Mouse (Mus musculus): ENCODE data around the gene Wnt5b. TPM values are rescaled to one million over a fixed set of nuclear protein-coding genes. Genes with fewer than 3 reads are reported as not detected.
A peak's percentile ranks its signal among the peaks of the same experiment; 100 is the strongest.

The Wnt5b gene
- polyA plus RNA-seq, 1 experiment from 2014 or later: 6.8 TPM

DNA sequence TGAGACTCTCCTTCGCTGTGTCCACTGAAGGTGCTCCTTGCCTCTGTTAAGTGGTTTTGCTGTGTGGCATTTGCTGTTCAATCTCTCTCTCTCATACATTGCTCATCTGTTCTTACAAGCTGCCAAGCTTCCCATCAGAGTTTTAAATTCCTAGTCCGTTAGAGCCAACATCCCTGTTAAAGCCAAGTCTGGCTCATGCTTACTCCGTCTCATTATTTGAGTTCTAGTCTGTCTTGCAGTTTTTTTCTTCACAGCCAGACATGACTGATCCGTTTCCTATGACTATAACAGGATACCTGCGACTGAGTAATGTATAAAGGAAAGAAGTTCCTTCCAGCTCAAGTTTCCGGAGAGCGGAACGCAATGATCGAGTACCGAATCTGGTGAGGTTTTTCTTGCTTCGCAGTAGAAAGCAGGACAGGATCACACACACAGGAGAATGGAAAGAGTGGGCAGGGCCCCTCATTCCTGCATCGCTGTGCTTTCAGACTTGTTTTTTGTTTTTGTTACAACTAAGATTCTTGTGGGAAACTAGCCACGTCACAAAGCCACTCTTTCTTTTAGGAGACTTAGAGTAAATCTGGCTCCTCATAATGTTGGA lies 34.6 kb downstream of the Wnt5b start:
- DNase-seq (no peak), ATAC-seq (ENCODE audit: insufficient read depth) (no peak)
- Histone ChIP-seq H3K9me3 (ENCODE audit: low read depth, low read length) (no peaks in the 10 kb centered on the region), H3K9ac (no peak overlapping the region), H3K4me3 (ENCODE audit: low read depth, low read length) (no peak overlapping the region), H3K36me3 (ENCODE audit: insufficient read depth) (no peaks in the 10 kb centered on the region), H3K27ac (ENCODE audit: low read depth) (no peak overlapping the region), H3K4me1 (ENCODE audit: insufficient read depth) (no peaks in the 10 kb centered on the region), H3K4me2 (no peak overlapping the region), H3K27me3 (ENCODE audit: insufficient read depth, low read length) (no peaks in the 10 kb centered on the region)
- WGBS: 87% methylated on average over 13 of the region's 13 CpGs
- TF ChIP-seq CTCF (IDR thresholded peaks at IDR 0.05; ENCODE audit: low read depth): no peak

DNA sequence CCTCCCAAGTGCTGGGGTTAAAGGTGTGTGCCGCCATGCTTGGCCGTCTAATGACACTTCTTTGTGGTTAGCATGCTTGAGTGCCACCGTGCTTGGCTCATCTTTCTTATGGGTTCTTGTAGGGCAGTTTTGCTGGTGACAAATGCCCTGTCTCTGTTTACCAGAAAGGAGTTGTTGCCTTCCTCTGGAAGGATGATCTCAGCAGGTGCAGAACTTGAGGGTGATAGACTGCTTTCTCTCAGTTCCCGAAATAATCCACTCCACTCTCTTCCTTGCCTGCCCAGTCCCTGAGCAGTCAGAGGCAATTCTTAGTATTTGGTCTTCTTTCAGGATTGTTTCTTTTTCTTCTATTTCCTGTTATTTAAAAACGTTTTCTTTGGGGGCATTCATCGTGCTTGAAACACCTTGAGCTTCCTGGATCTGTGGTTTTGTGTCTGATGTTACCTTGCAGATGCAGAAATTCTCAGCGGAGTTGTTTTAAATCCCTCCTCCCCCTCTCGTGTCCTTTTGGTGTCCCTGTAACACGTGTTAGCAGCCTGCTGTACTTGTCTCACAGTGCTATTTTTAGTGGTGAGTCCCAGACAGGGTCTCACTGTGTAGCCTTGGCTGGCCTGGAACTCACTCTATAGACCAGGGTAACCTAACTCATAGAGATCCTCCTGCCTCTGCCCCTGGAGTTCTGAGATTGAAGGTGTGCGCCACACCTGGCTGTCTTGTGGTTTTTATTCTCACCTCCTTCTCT lies 35.3 kb downstream of the Wnt5b start:
- Histone ChIP-seq H3K4me3 (ENCODE audit: low read depth, low read length) (no peak overlapping the region), H3K4me1 (ENCODE audit: insufficient read depth) (no peaks in the 10 kb centered on the region), H3K9me3 (ENCODE audit: low read depth, low read length) (no peaks in the 10 kb centered on the region), H3K4me2 (no peak overlapping the region), H3K36me3 (ENCODE audit: insufficient read depth) (no peaks in the 10 kb centered on the region), H3K27me3 (ENCODE audit: insufficient read depth, low read length) (no peaks in the 10 kb centered on the region), H3K27ac (ENCODE audit: low read depth) (no peak overlapping the region), H3K9ac (no peak overlapping the region)
- DNase-seq: no peak
- WGBS: 81% methylated on average over 10 of the region's 10 CpGs
- ATAC-seq (ENCODE audit: insufficient read depth): no peak
- TF ChIP-seq CTCF (IDR thresholded peaks at IDR 0.05; ENCODE audit: low read depth): no peak

GRCm38 (mm10) chr6:119508221-119508620 lies 35.9 kb downstream of the Wnt5b start:
- WGBS: 91% methylated on average over 6 of the region's 6 CpGs
- TF ChIP-seq CTCF (IDR thresholded peaks at IDR 0.05; ENCODE audit: low read depth): no peak
- H3K9me3 ChIP-seq (ENCODE audit: low read depth, low read length): no peaks in the 10 kb centered on the region
- H3K4me3 ChIP-seq (ENCODE audit: low read depth, low read length): no peak overlapping the region
- no peaks in the 10 kb centered on the region for H3K4me1 ChIP-seq (ENCODE audit: insufficient read depth)
- H3K36me3 ChIP-seq (ENCODE audit: insufficient read depth): no peaks in the 10 kb centered on the region
- no peak overlapping the region for H3K9ac ChIP-seq
- H3K27ac ChIP-seq (ENCODE audit: low read depth): no peak overlapping the region
- ATAC-seq (ENCODE audit: insufficient read depth) (no peak), DNase-seq (no peak)
- no peak overlapping the region for H3K4me2 ChIP-seq
- no peaks in the 10 kb centered on the region for H3K27me3 ChIP-seq (ENCODE audit: insufficient read depth, low read length)

- Histone ChIP-seq H3K9ac (no peak overlapping the region), H3K4me2 (no peak overlapping the region), H3K4me3 (ENCODE audit: low read depth, low read length) (no peak overlapping the region), H3K9me3 (ENCODE audit: low read depth, low read length) (no peaks in the 10 kb centered on the region), H3K27ac (ENCODE audit: low read depth) (no peak overlapping the region), H3K4me1 (ENCODE audit: insufficient read depth) (0 out of 2 replicates have a peak, but pooled peaks cover 3% of the 10 kb centered on the region), H3K27me3 (ENCODE audit: insufficient read depth, low read length) (no peaks in the 10 kb centered on the region), H3K36me3 (ENCODE audit: insufficient read depth) (no peaks in the 10 kb centered on the region)
- DNase-seq: no peak
- ATAC-seq (ENCODE audit: insufficient read depth): no peak
- 70% methylated on average over 9 of the region's 9 CpGs for WGBS
- no peak for TF ChIP-seq CTCF (IDR thresholded peaks at IDR 0.05; ENCODE audit: low read depth)
Measured at GRCm38 (mm10) chr6:119505525-119506225, 38.5 kb downstream of the Wnt5b start.

DNA sequence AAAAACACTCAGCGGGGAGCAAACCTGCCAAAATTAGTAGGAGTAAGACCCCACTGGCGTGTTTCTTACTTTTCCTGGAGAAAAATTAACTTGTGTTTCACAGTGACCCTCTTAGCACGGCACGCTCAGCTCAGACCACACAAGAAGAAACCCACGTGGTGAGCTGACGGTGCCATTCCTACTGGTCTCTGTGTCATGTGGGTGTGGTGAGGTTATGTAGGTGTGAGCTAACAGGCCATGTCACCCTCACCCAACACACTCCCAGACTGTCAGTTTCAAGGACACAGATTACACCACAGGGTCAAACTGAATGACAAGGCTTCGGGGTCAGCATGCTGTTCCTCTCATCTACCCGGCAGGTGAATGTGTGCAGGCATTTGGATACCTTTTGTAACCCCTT lies 39.4 kb downstream of the Wnt5b start:
- WGBS: 50% methylated on average over 8 of the region's 8 CpGs
- ATAC-seq (ENCODE audit: insufficient read depth) (no peak), DNase-seq (no peak)
- no peak overlapping the region for H3K9ac ChIP-seq
- H3K27me3 ChIP-seq (ENCODE audit: insufficient read depth, low read length): no peaks in the 10 kb centered on the region
- H3K4me3 ChIP-seq (ENCODE audit: low read depth, low read length): no peak overlapping the region
- 0 out of 2 replicates have a peak, but pooled peaks cover 3% of the 10 kb centered on the region for H3K4me1 ChIP-seq (ENCODE audit: insufficient read depth)
- no peaks in the 10 kb centered on the region for H3K9me3 ChIP-seq (ENCODE audit: low read depth, low read length)
- no peak overlapping the region for H3K4me2 ChIP-seq
- no peaks in the 10 kb centered on the region for H3K36me3 ChIP-seq (ENCODE audit: insufficient read depth)
- H3K27ac ChIP-seq (ENCODE audit: low read depth): no peak overlapping the region
- TF ChIP-seq CTCF (IDR thresholded peaks at IDR 0.05; ENCODE audit: low read depth): no peak

- TF ChIP-seq CTCF (IDR thresholded peaks at IDR 0.05; ENCODE audit: low read depth): no peak
- H3K9ac ChIP-seq: no peak overlapping the region
- DNase-seq: no peak
Measured at GRCm38 (mm10) chr6:119502031-119502430, 42.1 kb downstream of the Wnt5b start.

DNA sequence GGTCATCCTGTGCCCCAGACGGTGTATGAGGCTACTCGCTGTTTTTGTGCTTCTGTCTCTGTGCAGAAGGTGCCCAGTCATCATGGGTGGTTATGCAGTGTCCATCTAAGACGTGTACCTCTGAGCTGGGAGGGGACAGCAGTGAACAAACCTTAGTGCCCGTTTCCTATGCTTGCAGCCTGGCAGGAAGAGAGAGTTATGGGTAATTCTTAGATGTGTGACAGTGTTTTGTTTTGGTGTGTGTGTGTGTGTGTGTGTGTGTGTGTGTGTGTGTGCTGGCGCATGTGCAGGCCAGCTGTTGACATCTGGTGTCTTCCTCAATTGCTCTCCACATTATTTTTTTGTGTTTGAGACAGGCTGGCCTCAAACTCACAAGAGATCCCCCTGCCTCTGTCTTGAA lies 44.1 kb downstream of the Wnt5b start:
- H3K9me3 ChIP-seq (ENCODE audit: low read depth, low read length): no peaks in the 10 kb centered on the region
- TF ChIP-seq CTCF (IDR thresholded peaks at IDR 0.05; ENCODE audit: low read depth): no peak
- H3K27me3 ChIP-seq (ENCODE audit: insufficient read depth, low read length): no peaks in the 10 kb centered on the region
- H3K9ac ChIP-seq: no peak overlapping the region
- H3K4me1 ChIP-seq (ENCODE audit: insufficient read depth): 0 out of 2 replicates have a peak, but pooled peaks cover 3% of the 10 kb centered on the region
- DNase-seq: no peak
- no peak overlapping the region for H3K4me2 ChIP-seq
- no peak overlapping the region for H3K4me3 ChIP-seq (ENCODE audit: low read depth, low read length)
- H3K27ac ChIP-seq (ENCODE audit: low read depth): no peak overlapping the region
- ATAC-seq (ENCODE audit: insufficient read depth): peak; percentile 22; the same call in 1 of the 2 replicates
- WGBS: 53% methylated on average over 5 of the region's 5 CpGs
- no peaks in the 10 kb centered on the region for H3K36me3 ChIP-seq (ENCODE audit: insufficient read depth)

More at GRCm38 (mm10) chr6:119502031-119502430, 42.1 kb downstream of the Wnt5b start:
- Histone ChIP-seq H3K36me3 (ENCODE audit: insufficient read depth) (no peaks in the 10 kb centered on the region), H3K4me2 (no peak overlapping the region), H3K27me3 (ENCODE audit: insufficient read depth, low read length) (no peaks in the 10 kb centered on the region), H3K4me1 (ENCODE audit: insufficient read depth) (0 out of 2 replicates have a peak, but pooled peaks cover 3% of the 10 kb centered on the region), H3K27ac (ENCODE audit: low read depth) (no peak overlapping the region), H3K9me3 (ENCODE audit: low read depth, low read length) (no peaks in the 10 kb centered on the region), H3K4me3 (ENCODE audit: low read depth, low read length) (no peak overlapping the region)
- ATAC-seq (ENCODE audit: insufficient read depth): no peak
- WGBS: 48% methylated on average over 9 of the region's 9 CpGs

Data from lung, embryonic 14.5 days (tissue).